Mouse (Mus musculus) kidney, adult 2 months (tissue): ENCODE data around the gene Cxcl17.

ENCODE experiments used
- CTCF ChIP-seq: fragments of 200-500 bp; conservative IDR thresholded peaks from 2 replicates; pipeline ENCODE4 v1.5.1; 2011; ENCODE audit warnings: low read depth, mild to moderate bottlenecking, control low read depth, low read length, moderate library complexity, mixed read lengths; ENCODE audit not compliant: insufficient read depth, insufficient read length
- POLR2A ChIP-seq: fragments of 200-500 bp; IDR thresholded peaks from one replicate; pipeline ENCODE4 v1.6.1; 2011; ENCODE audit warnings: low read depth, low read length, control low read depth

- TF ChIP-seq CTCF: no peak
- no peak for TF ChIP-seq POLR2A
Observed at GRCm38 (mm10) chr7:25422286-25422841, 9.7 kb upstream of the Cxcl17 start.
